Mouse (Mus musculus): ENCODE data around the gene Chgb. TPM values are rescaled to one million over a fixed set of nuclear protein-coding genes. Genes with fewer than 3 reads are reported as not detected.

Chgb gene
- 1,000 to 10,000 TPM; 1,462 to 1,464 TPM for total RNA-seq (2021)
- long read RNA-seq, experiment 1, transcript Chgb-201 (5 exons, 2,740 nt) = major isoform, 1,768 of 2,380 reads
- long read RNA-seq, experiment 1, partial matches to known transcripts = 584 of 2,380 reads
- long read RNA-seq, experiment 1, other reads (novel, unspliced or antisense) = 28 of 2,380 reads
- long read RNA-seq, experiment 2, transcript Chgb-201 (5 exons, 2,740 nt) = major isoform, 3,747 of 4,138 reads
- long read RNA-seq, experiment 2, partial matches to known transcripts = 341 of 4,138 reads
- long read RNA-seq, experiment 2, other reads (novel, unspliced or antisense) = 50 of 4,138 reads

GRCm38 (mm10) chr2:132780978-132781377, at the start of gene Chgb:
Gene Chgb (plus strand): TSS chr2:132781278.
- no peak for DNase-seq (ENCODE audit: low spot score in 2 of 2)

GRCm38 (mm10) chr2:132732940-132733339, 48.1 kb upstream of the Chgb start:
- no peak for DNase-seq (ENCODE audit: low spot score in 2 of 2)

GRCm38 (mm10) chr2:132733603-132734573, 47.2 kb upstream of the Chgb start:
- no peak for DNase-seq (ENCODE audit: low spot score in 2 of 2)

- DNase-seq (ENCODE audit: low spot score in 2 of 2) = no peak
Measured at GRCm38 (mm10) chr2:132738816-132739432, 42.2 kb upstream of the Chgb start.

- DNase-seq (ENCODE audit: low spot score in 2 of 2) = no peak
Measured at GRCm38 (mm10) chr2:132741862-132742347, 39.2 kb upstream of the Chgb start.

- DNase-seq (ENCODE audit: low spot score in 2 of 2) = no peak
Measured at GRCm38 (mm10) chr2:132744866-132745265, 36.2 kb upstream of the Chgb start.

GRCm38 (mm10) chr2:132746108-132746507, 35.0 kb upstream of the Chgb start:
- no peak for DNase-seq (ENCODE audit: low spot score in 2 of 2)

- DNase-seq (ENCODE audit: low spot score in 2 of 2) = no peak
Measured at GRCm38 (mm10) chr2:132750726-132751125, 30.4 kb upstream of the Chgb start.

GRCm38 (mm10) chr2:132751141-132752066, 29.7 kb upstream of the Chgb start:
- DNase-seq (ENCODE audit: low spot score in 2 of 2) = no peak

GRCm38 (mm10) chr2:132752398-132752797, 28.7 kb upstream of the Chgb start:
- DNase-seq (ENCODE audit: low spot score in 2 of 2) = no peak

- DNase-seq (ENCODE audit: low spot score in 2 of 2) = no peak
Measured at GRCm38 (mm10) chr2:132753137-132753536, 27.9 kb upstream of the Chgb start.

GRCm38 (mm10) chr2:132757911-132758310, 23.2 kb upstream of the Chgb start:
- DNase-seq (ENCODE audit: low spot score in 2 of 2) = no peak

- DNase-seq (ENCODE audit: low spot score in 2 of 2) = no peak
Measured at GRCm38 (mm10) chr2:132770822-132771221, 10.3 kb upstream of the Chgb start.

- DNase-seq (ENCODE audit: low spot score in 2 of 2) = peak; percentile 86 to 87
Measured at GRCm38 (mm10) chr2:132781439-132782068, 476 bp downstream of the Chgb start.

GRCm38 (mm10) chr2:132784039-132784438, 3.0 kb downstream of the Chgb start:
- no peak for DNase-seq (ENCODE audit: low spot score in 2 of 2)

- no peak for DNase-seq (ENCODE audit: low spot score in 2 of 2)
Measured at GRCm38 (mm10) chr2:132793441-132794203, 12.5 kb downstream of the Chgb start.

GRCm38 (mm10) chr2:132794204-132794586, 13.1 kb downstream of the Chgb start:
- no peak for DNase-seq (ENCODE audit: low spot score in 2 of 2)

- DNase-seq (ENCODE audit: low spot score in 2 of 2) = no peak
Measured at GRCm38 (mm10) chr2:132802976-132803375, 21.9 kb downstream of the Chgb start.

All from adrenal gland, postnatal 4 days (tissue).